Mouse (Mus musculus): ENCODE results near the gene Tmx2.
"Not testable (repeated sequence)": the region's sequence is repeated elsewhere in the genome, so short reads cannot be mapped to it uniquely, and the experiment has no call there.

Gene Tmx2

DNA sequence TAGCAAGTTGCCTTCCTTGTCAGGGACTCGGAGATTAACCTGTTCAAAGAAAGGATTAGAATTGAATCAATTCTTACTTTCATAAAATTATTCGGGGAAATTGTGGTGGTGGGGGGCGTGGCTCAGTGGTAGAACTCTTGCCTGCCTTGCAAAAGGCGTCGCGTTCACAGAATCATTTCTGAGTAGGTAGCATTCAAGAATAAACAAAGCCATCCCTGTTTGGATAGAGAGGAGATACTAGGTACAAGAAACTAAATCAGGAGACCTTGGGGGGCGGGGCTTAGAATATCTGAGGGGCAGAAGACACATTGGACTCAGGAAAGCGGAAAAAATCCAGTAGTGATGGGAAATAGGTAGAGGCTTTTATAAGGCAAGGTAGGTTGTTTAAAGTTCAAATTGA, at the start of gene Tmx2:
Gene Tmx2, minus strand, starts transcription at position 125 of the 400 bp plus-strand sequence.
- DNase-seq, result no peak

DNA sequence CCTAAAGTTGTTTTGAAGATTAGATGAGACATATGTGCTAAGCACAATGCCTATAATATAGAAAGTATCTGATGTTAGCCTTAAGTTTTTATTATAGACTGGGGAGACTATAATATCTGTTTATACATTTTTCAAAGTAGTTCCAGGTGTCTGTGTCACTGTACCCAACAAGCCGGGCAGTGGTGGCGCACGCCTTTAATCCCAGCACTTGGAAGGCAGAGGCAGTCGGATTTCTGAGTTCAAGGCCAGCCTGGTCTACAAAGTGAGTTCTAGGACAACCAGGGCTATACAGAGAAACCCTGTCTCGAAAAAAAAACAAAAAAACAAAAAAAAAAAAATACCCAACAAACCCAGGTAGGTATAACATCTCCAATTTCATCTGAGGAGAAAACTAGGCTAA, 49.3 kb upstream of the Tmx2 start:
- not testable (repeated sequence) for DNase-seq

DNA sequence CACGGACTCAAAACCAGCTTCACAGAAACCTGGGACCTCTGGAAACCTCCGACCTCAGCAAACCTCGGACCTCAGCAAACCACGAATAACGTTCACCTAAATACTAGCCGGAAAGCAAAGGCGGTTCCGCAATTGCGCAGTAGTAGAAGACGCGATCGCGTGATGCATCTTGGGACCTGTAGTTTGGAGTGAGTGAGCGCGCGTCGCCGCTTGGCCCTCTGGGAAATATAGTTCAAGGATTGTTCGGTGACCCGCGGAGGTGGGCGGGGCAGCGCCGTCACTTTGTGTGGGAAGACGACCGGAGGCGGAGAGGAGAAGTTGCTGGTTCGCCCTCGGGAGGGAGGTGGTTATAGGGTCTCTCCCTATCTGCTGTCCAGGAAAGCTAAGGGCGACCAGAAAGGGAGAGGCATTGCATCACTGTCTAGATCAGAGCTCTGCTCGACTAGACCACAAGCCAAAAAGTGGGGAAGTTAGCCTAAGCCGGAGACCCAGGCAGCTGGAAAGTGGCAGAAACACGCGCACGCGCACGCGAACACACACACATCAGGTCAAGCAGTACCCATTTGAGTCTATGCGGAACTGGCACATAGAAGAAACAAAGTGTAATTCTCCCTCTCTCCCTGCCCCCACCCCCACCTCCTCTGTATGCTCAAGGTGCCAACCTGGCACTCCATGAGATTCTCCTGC, 48.4 kb upstream of the Tmx2 start, which contains the start of gene Clp1:
Gene Clp1, minus strand, starts transcription at position 179 of the 687 bp plus-strand sequence.
- peak; percentile 95 to 97 for DNase-seq

DNA sequence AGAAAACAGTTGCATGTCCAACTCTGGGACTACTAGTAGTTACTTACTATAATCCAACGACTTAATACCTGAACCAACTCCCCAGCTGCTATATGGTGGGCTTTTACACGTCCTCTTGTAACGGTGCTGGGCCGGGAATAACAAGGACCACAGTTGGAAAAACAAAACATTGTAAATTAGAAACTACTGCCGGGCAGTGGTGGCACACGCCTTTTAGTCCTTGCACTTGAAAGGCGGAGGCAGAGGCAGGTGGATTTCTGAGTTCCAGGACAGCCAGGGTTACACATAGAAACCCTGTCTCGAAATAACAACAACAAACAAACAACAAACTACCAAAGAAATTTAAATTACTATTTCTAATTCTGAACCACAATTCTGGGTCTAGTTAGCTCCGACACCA, 47.8 kb upstream of the Tmx2 start:
- no peak for DNase-seq

DNA sequence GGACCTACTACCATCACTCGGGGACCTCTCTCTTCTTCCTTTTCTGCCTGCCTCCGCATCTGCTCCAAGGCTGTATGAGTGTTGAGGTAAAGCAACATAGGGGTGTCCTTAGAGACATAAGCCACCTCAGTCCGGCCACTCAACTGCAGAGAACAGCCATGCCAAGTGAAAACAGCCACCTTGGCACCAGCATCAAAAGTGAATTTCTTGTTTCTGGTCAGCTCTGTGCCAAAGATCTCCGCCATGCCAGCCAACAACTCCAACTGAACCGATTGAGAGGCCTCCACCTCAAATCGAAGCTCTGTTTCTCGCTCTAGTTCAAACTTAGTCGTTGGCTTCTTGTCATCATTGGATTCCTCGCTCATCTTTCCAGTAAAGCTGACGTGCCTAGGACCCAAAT, 46.8 kb upstream of the Tmx2 start:
- no peak for DNase-seq

DNA sequence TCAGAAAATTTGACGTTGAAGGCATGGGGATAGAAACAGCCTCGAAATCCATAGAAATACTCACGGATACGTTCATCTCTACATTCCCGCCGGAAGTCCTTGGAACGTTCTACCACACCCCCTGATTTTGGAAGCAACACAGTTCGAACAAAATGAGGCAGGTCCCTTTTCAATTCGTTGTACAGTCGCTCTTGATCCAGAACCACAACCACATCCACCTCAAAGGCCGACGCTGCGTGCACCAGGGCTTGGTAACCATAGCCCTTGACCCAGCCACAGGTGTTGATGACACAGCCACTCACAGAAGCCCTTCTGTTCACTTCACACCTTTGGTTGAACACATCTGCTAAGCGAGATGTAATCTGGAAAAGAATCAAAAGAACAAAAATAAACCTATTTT, 44.9 kb upstream of the Tmx2 start:
- no peak for DNase-seq

DNA sequence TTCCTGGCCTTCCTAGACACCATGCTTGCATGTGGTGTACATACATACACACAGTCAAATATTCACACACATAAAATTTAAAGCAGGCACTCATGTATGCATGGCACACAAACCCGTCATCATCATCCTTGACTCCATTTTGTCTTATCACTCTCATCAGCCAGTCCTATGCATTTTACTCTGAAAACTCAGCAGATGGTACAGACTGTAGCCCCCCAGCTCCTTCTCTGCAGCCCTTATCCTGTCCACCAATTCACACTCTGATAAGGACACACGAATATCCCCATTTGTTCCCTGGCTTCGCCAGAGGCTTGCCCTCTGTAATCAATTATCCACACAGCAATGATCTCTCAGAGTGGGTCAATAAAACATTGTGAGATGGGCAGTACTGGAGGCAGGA, 42.2 kb upstream of the Tmx2 start:
- DNase-seq, result no peak

DNA sequence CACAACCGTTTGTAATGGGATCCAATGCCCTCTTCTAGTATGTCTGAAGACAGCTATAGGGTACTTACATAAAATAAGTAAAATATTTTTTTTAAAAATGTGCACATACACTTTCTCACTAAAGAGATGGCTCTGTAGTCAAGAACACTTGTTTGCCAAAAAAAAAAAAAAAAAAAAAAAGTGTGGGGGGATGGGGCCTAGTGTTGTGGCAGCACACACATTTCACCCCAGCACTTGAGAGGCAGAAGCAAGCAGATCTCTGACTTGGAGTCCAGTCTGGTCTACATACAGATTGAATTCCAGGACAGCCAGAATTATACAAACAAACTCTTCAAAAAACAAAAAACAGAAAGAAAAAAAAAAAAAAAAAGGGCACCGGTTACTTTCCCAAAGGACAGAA, 41.8 kb upstream of the Tmx2 start:
- no peak for DNase-seq

DNA sequence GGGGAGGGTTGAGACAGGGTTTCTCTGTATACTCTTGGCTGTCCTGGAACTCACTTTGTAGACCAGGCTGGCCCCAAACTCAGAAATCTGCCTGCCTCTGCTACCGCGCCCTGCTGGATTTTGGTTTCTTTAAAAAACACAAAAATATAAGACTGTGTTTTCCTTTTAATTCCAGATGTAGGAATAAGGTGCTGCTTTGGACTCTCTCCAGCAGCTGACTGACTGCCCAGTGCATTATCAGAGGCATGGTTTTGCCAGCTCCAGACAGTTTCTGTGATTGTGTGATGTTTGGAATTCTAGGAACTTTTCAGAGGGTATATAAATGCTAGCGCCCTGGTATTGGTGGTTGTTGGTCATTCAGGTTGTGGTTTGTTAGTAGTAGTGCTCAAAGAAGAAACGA, 38.4 kb upstream of the Tmx2 start:
- DNase-seq, result no peak

DNA sequence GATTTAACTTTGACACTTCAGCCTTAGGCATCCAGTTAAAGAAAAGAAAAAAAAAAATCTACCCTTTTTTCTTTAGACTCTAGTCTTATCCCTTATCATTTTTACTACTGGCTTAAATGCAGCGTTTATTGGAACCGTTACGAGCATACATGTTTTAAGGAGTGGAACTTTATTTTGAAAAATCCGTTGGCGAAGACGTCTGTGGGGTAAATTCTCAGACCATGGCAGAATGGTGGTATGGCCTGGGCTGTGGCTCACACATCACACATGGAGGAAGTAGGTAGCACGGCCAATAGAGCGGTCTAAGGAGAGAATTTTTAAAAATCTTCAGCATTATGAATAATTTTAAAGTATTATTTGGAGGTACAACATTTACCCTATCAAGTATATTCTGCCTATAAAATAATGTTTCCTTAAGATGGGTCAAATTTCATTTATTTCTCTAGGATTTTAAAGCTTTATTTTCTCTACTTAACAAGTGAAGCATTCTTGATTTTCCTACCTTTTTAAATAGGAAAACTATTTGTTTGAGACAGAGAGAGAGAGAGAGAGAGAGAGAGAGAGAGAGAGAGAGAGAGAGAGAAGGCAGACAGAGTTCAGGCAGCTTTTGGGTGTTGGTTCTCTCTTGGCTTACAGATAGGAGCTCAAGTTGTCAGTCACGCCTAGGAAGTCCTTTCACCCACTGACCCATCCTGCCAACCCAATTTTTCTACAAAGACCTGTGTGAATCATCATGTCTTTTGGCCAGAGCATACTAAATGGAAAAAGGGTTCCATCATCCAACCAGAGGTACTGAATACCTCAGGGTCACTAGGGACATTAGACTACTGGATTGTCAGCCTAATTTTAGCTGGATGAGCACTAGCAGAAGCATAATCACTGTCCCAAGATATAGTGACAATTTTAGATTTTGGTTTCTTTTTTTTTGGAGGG, 37.7 kb upstream of the Tmx2 start:
- peak in 1 of 2 experiments; percentile 34 for DNase-seq

DNA sequence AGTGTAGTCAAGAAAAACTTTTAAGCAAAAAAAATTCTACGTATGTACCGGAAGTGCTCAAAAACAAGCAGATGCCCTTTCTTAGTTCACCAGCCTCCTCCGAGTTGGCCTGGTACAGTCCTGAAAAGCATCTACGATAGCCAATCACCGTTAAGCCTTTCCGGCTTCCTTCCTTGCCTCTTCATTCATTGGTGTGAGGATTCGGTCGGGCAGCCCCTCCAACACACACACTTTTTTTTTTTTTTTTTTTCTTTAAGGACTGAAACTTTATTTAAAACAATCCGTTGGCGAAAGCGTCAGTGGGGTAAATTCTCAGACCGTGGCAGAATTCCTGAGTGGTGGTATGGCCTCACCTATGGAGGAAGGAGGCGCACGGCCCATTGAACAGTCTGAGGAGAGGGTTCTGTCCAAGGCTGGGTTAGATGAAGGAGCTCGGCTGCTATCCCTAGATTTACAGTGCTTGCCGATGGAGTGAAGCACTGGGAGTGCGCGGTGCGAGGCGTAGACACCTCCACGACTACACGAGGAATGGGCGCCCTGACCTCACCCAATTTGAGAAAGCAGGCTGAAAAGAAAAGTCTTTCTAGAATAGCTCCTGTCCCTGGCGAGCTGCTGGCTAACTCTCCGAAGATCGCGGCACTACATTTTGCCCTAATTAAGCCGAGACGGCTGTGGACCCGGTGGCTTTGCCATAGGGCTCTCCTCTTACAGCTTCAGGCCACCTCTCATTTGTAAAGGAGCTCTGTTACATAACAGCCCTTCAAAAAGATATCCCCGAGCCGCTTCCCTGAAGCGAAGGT, 36.8 kb upstream of the Tmx2 start:
- peak; percentile 82 to 86 for DNase-seq

DNA sequence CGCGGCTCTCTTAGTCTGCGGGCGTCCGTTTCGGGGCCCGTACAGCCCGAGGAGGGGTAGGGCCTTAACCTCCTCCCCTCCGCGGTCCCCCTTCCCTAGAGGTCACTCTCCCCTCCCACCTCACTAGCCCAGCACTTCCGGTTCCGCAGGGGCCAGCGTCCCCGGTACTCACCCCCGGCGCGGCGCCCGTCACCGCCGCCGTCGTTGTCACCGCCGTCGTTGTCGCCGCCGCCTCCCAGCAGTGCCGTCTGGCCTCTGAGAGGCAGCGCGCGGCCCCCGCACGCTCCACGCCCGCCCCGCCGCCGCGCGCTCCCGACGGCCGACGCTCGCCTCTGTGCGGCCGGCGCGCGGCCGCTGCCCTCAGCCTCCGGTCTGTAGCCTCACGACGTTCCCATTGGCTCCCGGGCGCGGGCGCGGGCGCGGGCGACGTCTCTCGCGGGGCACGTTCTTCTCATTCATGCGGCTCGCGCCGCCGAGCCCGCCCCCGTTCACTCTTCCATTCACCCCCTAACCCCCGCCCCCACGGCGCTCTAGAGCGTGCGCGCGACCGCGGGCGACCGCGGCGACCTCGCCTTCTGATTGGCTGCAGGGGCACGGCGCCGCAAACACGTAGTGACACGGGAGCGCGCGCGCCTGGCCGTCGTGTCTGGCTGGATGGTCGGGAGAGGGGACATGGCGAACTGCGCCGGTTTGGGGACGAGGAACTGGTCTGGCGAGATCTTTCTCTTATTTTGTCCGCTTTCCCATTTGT, 36.0 kb upstream of the Tmx2 start, which contains the start of gene Zdhhc5:
Gene Zdhhc5, minus strand, starts transcription at position 370 of the 751 bp plus-strand sequence.
- peak; percentile 99 for DNase-seq

DNA sequence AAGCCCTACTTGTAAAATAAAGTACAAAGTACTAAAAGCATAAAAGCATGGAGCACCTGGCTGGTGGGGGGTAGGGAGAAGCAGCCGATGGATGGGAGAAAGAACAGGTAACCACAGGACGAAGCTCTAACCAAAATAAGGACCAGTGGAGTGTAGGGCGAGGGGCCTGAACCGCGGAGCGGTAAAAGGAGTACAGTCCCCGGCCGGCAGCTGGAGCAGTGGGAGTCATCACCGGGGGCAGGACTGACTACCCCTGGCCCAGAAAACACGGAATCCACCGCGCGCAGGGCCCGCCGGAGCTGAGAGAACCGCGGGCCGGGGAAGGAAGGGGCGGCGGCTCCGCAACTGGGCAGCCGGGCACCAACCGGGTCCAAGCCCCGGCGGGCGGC, 35.5 kb upstream of the Tmx2 start:
- no peak for DNase-seq

DNA sequence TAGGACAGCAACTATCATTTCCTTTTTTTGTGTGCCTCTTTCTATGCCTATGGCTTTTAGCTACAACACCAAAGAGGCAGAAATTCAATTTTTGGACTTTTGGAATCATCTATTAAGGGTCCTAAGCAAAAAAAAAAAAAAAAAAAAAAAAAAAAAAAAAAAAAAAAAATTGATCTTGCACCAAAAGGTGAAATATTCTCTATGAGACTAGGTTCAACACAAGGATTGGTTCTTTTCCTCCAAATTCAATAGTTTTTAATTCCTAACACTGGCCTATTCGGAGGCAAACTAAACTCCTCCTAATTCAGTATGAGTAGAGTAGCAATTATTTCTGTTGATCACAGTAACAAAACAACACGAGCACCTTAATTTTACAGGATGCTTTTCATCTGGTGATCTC, 33.0 kb upstream of the Tmx2 start:
- no peak for DNase-seq

DNA sequence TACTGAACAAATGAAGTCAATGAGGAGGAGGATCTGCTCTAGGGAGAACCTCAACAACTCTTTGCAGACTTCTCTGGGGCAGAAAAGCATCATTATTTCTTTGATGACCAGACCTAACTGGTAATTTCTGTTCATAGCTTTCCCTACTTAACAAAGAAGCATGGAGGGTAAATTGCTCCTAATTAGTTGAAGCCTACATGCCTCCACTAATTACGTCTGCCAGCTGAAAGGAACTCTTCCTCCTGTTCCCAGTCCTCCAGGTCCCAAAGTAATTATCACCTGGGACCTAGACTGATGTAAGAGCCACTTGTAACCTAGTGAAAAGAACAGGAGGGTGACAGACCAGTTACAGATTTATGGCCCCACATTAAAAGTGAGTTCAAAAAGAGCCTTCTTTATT, 28.6 kb upstream of the Tmx2 start:
- DNase-seq, result no peak

DNA sequence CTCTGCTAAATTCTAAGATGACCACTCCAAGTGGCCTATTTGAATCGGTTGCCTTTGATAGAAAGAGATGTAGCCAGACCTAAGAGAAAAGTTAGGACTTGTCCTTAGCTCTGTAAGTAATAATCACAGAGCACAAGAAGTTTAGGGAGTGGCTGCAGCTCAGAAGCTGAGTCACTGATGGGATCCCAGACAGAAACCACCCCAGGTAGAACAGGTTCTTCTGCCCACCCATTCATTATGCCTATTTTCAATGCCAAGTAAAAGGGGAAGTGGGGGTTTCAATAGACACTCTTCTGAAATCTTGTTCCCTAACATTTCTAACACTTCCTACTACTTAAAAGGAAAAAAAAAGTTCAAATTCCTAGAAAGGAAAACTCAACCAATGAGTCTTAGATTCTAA, 26.4 kb upstream of the Tmx2 start:
- DNase-seq, result no peak

DNA sequence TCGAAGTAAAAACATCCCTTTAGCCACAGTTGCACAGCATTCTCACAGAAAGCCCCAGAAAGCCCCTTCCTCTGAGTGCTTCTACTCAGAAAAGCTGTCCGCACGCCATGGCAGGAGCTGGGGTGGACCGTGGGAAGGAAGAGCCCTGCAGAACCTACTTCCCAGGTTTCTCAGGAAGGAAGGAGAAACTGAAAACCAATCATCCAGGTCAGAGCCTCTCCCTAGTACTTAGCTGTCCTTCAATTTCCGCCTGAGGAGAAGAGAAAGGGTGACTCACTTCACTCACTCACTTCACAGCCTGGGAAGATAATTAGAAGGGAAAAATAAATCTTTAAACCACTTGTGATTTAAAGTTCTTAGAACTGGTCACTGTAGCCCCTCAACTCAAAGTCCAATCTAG, 25.4 kb upstream of the Tmx2 start:
- DNase-seq, result no peak

DNA sequence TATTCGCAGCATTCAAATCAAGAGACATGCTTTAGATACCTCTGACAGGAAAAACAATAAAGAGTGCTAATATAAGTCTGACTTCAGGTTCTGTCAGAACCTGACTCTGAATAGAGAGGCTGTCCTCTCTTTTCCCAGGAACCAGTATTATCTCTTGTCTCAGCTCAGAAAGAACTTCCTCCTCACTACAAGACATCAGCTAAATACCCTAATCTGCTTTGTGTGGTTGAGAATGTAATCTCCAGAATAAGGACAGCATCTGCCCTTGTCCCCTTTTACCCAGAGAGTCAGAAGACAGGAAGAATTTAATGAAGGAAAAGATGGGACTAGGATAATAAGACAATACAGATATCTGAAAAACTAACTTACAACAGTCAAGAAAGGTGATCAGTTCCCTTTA, 24.6 kb upstream of the Tmx2 start:
- DNase-seq, result no peak

DNA sequence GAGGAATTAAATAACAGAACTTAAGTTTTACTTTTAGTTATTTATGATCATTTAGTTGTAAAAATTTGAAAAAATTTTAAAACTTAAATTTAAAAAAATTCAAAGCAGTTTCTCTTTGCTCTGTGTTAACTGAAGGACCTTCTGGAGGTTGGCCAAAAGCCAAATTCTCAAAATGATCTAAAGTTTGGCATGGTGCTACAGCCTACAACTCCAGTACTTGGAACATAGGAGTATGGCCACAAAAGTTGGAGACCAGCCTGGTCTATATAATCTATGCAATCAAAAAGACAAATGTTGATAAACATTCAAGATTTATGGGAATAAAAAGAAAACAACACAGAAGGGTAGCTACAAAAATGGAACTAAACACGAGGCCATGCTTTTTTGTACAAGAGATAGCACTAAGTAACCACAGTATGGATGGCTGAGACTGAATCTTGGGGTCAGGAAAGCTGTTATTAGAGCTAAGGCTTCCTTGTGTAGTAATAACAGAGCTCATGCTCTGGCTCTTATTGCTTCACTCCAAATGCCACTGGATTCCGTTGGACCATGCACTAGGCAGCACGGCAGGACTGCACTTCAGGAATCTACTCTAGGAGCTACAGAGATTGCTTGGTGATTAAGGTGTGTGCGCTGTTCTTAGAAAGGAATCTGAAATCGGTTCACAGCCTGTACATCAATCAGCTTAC, 16.2 kb upstream of the Tmx2 start:
- no peak for DNase-seq

DNA sequence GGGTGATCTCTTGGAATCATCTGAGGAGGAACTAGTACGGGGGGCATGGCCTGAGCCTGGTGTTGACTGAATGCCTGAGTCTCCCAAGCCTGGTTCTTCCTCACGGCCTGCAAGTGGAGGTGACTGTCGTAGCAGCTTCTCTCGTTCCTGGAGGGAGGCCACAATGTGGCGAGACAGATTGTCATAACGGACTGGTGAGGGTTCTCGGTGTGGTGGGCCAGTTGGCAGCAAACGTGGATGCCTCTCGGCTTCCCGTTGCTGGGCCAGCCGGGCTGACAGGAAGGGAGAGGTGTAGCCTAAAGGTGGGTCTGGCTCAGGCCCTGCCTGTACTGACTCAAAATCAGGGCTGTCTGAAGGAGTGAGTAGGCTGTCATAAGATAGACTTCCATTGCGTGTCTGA, 11.1 kb upstream of the Tmx2 start:
- peak; percentile 53 to 62 for DNase-seq

DNA sequence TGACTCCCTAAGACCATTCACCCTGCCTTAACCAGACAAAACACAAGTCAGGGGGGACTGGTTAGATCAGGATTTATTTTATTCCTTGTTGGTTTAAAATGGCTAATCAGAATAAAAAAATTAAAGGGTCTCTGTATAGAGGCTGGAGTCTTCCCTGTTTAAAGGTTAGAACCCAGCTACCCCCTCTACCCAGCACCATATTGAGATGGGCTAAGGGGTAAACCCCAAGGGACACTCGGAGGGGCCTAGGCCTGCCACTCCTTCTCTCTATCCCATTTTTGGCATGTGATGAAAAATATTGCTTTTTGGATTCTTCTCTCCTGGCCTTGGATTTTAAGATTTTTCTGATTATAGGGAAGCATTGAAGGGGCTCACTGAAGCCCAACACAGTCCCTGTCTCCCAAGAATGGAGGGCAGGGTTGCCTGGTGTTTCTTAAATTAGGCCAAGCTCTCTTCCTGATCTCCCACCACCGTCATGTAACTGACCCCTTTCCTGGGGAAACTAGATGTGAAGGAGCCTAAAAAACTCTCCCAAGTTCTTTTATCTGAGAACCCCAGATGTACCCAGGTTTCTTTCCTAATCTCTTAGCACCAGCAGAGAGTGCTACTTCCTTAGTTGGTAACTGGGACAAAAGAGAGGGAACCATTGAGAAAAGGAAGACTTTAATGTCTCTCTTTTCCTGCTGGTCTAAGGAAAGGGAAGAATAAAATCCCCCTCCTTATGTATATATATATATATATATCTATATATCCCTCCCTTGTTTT, 9.3 kb upstream of the Tmx2 start:
- no peak for DNase-seq
